Mouse (Mus musculus) intestine, embryonic 14.5 days (tissue): ENCODE data around the gene Cyp24a1. TPM values are rescaled to one million over a fixed set of nuclear protein-coding genes. Genes with fewer than 3 reads are reported as not detected.
A peak's percentile ranks its signal among the peaks of the same experiment; 100 is the strongest.

Experiments used
- ATAC-seq: fragments of 200-750 bp; cut with Nextera tagmentation; replicated peaks from 2 replicates; pipeline ENCODE4 v1.8.0; 2017; ENCODE audit warnings: low read depth, moderate number of reproducible peaks, moderate TSS enrichment, moderate library complexity; ENCODE audit not compliant: low FRiP score, low TSS enrichment
- DNase-seq: peaks from one replicate; pipeline ENCODE4 v3.0.0-alpha.2; 2018; ENCODE audit warnings: low spot score
- H3K27ac ChIP-seq: fragments of 300-500 bp; sonication (generic); 2 replicates; pipeline ENCODE4 v1.5.1; 2014; ENCODE audit warnings: low read depth, mild to moderate bottlenecking, control low read depth
- H3K27me3 ChIP-seq: fragments of 300-500 bp; sonication (generic); replicated peaks from 2 replicates; pipeline ENCODE4 v1.6.1; 2014; ENCODE audit warnings: low read length, control low read depth; ENCODE audit not compliant: control insufficient read depth, insufficient read depth
- H3K36me3 ChIP-seq: fragments of 300-500 bp; sonication (generic); 2 replicates; pipeline ENCODE4 v1.6.1; 2014; ENCODE audit warnings: low read length, control low read depth; ENCODE audit not compliant: control insufficient read depth, insufficient read depth
- H3K4me1 ChIP-seq: fragments of 300-500 bp; sonication (generic); replicated peaks from 2 replicates; pipeline ENCODE4 v1.6.1; 2014; ENCODE audit warnings: low read length, control low read depth, mixed read lengths; ENCODE audit not compliant: control insufficient read depth, insufficient read depth
- H3K4me2 ChIP-seq: fragments of 300-500 bp; sonication (generic); 2 replicates; pipeline ENCODE4 v1.6.1; 2014; ENCODE audit warnings: low read length
- H3K4me3 ChIP-seq: fragments of 300-500 bp; sonication (generic); 2 replicates; pipeline ENCODE4 v1.5.1; 2014; ENCODE audit warnings: low read depth, low read length, control low read depth, mixed read lengths
- H3K9ac ChIP-seq: fragments of 300-500 bp; sonication (generic); 2 replicates; pipeline ENCODE4 v1.6.1; 2014; ENCODE audit warnings: mild to moderate bottlenecking, low read length
- H3K9me3 ChIP-seq: fragments of 300-500 bp; sonication (generic); 2 replicates; pipeline ENCODE4 v1.6.1; 2016; ENCODE audit warnings: low read length, control low read depth; ENCODE audit not compliant: control insufficient read depth
- WGBS: fragments of 180-500 bp; shearing (Covaris S2); extraction: QIAGEN DNeasy Blood & Tissue Kit; methylation state at CpG from one replicate; pipeline ENCODE4 v1.1.7; 2014; 5-methylcytosine and 5-hydroxymethylcytosine counted together
- polyA plus RNA-seq: library from polyadenylated mRNA; unstranded; fragments of >200 nt; fragmentation: Nextera tagmentation; extraction: Ambion mirVana; gene quantifications from 2 replicates; pipeline ENCODE4 v1.2.1, GENCODE M21; 2014

Cyp24a1 gene
- polyA plus RNA-seq, 1 experiment from 2014 or later = not detected

GRCm38 (mm10) chr2:170530256-170530655 is 33.3 kb upstream of the Cyp24a1 start:
- no peaks in the 10 kb centered on the region for H3K36me3 ChIP-seq
- 84% methylated on average over 3 of the region's 3 CpGs for WGBS
- H3K9ac ChIP-seq = no peak overlapping the region
- H3K4me3 ChIP-seq = no peak overlapping the region
- no peak overlapping the region for H3K27ac ChIP-seq
- ATAC-seq = no peak
- H3K9me3 ChIP-seq = no peaks in the 10 kb centered on the region
- no peaks in the 10 kb centered on the region for H3K27me3 ChIP-seq
- no peak for DNase-seq
- no peaks in the 10 kb centered on the region for H3K4me1 ChIP-seq
- no peak overlapping the region for H3K4me2 ChIP-seq

GRCm38 (mm10) chr2:170529766-170530165 is 32.8 kb upstream of the Cyp24a1 start:
- no peaks in the 10 kb centered on the region for H3K27me3 ChIP-seq
- H3K27ac ChIP-seq = no peak overlapping the region
- no peak overlapping the region for H3K4me2 ChIP-seq
- no peaks in the 10 kb centered on the region for H3K4me1 ChIP-seq
- no peak overlapping the region for H3K4me3 ChIP-seq
- no peaks in the 10 kb centered on the region for H3K9me3 ChIP-seq
- 90% methylated on average over 7 of the region's 7 CpGs for WGBS
- ATAC-seq (no peak), DNase-seq (no peak)
- no peak overlapping the region for H3K9ac ChIP-seq
- H3K36me3 ChIP-seq = no peaks in the 10 kb centered on the region

- 96% methylated on average over 16 of the region's 16 CpGs for WGBS
Measured at GRCm38 (mm10) chr2:170528061-170528460, 31.1 kb upstream of the Cyp24a1 start.

GRCm38 (mm10) chr2:170526513-170526912 is 29.6 kb upstream of the Cyp24a1 start:
- H3K27ac ChIP-seq = no peak overlapping the region
- H3K36me3 ChIP-seq = no peaks in the 10 kb centered on the region
- 81% methylated on average over 8 of the region's 8 CpGs for WGBS
- no peak overlapping the region for H3K4me2 ChIP-seq
- H3K9ac ChIP-seq = no peak overlapping the region
- no peak for DNase-seq
- no peak for ATAC-seq
- no peaks in the 10 kb centered on the region for H3K4me1 ChIP-seq
- H3K9me3 ChIP-seq = no peaks in the 10 kb centered on the region
- H3K4me3 ChIP-seq = no peak overlapping the region
- no peaks in the 10 kb centered on the region for H3K27me3 ChIP-seq

More at GRCm38 (mm10) chr2:170528061-170528460, 31.1 kb upstream of the Cyp24a1 start:
- Histone ChIP-seq H3K4me1 (no peaks in the 10 kb centered on the region), H3K27ac (no peak overlapping the region), H3K9ac (no peak overlapping the region), H3K9me3 (no peaks in the 10 kb centered on the region), H3K4me3 (no peak overlapping the region), H3K27me3 (no peaks in the 10 kb centered on the region), H3K36me3 (no peaks in the 10 kb centered on the region), H3K4me2 (no peak overlapping the region)
- no peak for DNase-seq
- no peak for ATAC-seq

GRCm38 (mm10) chr2:170520321-170520971 is 23.5 kb upstream of the Cyp24a1 start:
- Histone ChIP-seq H3K4me1 (no peaks in the 10 kb centered on the region), H3K36me3 (peaks cover 41% of the 10 kb centered on the region), H3K4me3 (no peak overlapping the region), H3K4me2 (no peak overlapping the region), H3K27ac (no peak overlapping the region), H3K27me3 (no peaks in the 10 kb centered on the region), H3K9me3 (no peaks in the 10 kb centered on the region), H3K9ac (no peak overlapping the region)
- WGBS = 12% methylated on average over 7 of the region's 7 CpGs
- DNase-seq (peak; percentile 76), ATAC-seq (peak; percentile 45)

- H3K27me3 ChIP-seq = no peaks in the 10 kb centered on the region
- H3K4me2 ChIP-seq = no peak overlapping the region
- 83% methylated on average over 12 of the region's 12 CpGs for WGBS
- H3K4me3 ChIP-seq = no peak overlapping the region
- no peak overlapping the region for H3K9ac ChIP-seq
- DNase-seq (no peak), ATAC-seq (no peak)
- peaks cover 14% of the 10 kb centered on the region; the same call in 1 of the 2 replicates for H3K4me1 ChIP-seq
- peaks cover 33% of the 10 kb centered on the region for H3K36me3 ChIP-seq
- no peak overlapping the region for H3K27ac ChIP-seq
- no peaks in the 10 kb centered on the region for H3K9me3 ChIP-seq
Measured at GRCm38 (mm10) chr2:170513756-170514155, 16.8 kb upstream of the Cyp24a1 start.

GRCm38 (mm10) chr2:170511073-170511891 is 14.3 kb upstream of the Cyp24a1 start:
- peak overlapping the region; percentile 93 for H3K4me3 ChIP-seq
- peak overlapping the region; percentile 84 for H3K27ac ChIP-seq
- no peaks in the 10 kb centered on the region for H3K27me3 ChIP-seq
- WGBS = under 1% methylated on average over 69 of the region's 69 CpGs
- peak overlapping the region; percentile 79 for H3K4me2 ChIP-seq
- H3K4me1 ChIP-seq = peaks cover 14% of the 10 kb centered on the region; the same call in 1 of the 2 replicates
- peaks cover 11% of the 10 kb centered on the region for H3K36me3 ChIP-seq
- no peaks in the 10 kb centered on the region for H3K9me3 ChIP-seq
- DNase-seq (peak; percentile 99), ATAC-seq (peak; percentile 82)
- peak overlapping the region; percentile 89 for H3K9ac ChIP-seq

GRCm38 (mm10) chr2:170508821-170509220 is 11.9 kb upstream of the Cyp24a1 start:
- Histone ChIP-seq H3K4me3 (peak overlapping the region; percentile 29), H3K27me3 (no peaks in the 10 kb centered on the region), H3K4me1 (peaks cover 14% of the 10 kb centered on the region; the same call in 1 of the 2 replicates), H3K9ac (0 out of 2 replicates have a peak overlapping the region, but pooled peaks have one; percentile 10), H3K27ac (no peak overlapping the region), H3K36me3 (no peaks in the 10 kb centered on the region), H3K4me2 (peak overlapping the region; percentile 57), H3K9me3 (no peaks in the 10 kb centered on the region)
- DNase-seq (peak; percentile 98), ATAC-seq (no peak)
- WGBS = 3% methylated on average over 12 of the region's 12 CpGs
